Mouse (Mus musculus): ENCODE measurements around the gene Dip2c. TPM values are rescaled to one million over a fixed set of nuclear protein-coding genes. Genes with fewer than 3 reads are reported as not detected.

The Dip2c gene
- polyA plus RNA-seq, 1 experiment from 2014 or later, result 2.6 TPM

GRCm38 (mm10) chr13:9455979-9456378 lies 179.7 kb downstream of the Dip2c start:
- no peaks in the 10 kb centered on the region for H3K36me3 ChIP-seq (ENCODE audit: control insufficient read depth, insufficient read depth, low read length)
- H3K4me2 ChIP-seq (replicated peaks; ENCODE audit: low read depth), result no peak overlapping the region
- 0 out of 2 replicates have a peak, but pooled peaks cover 2% of the 10 kb centered on the region for H3K4me1 ChIP-seq (replicated peaks; ENCODE audit: control insufficient read depth, insufficient read depth)
- H3K27ac ChIP-seq (replicated peaks), result no peak overlapping the region
- 72% methylated on average over 1 of the region's 1 CpGs for WGBS
- ATAC-seq (ENCODE audit: low FRiP score, low TSS enrichment) (no peak), DNase-seq (ENCODE audit: low spot score) (no peak)
- no peak overlapping the region for H3K4me3 ChIP-seq (ENCODE audit: low read depth, low read length)
- no peak for TF ChIP-seq CTCF (IDR thresholded peaks at IDR 0.05; ENCODE audit: low read depth)
- TF ChIP-seq EP300 (optimal IDR thresholded peaks at IDR 0.05), result no peak
- no peak overlapping the region for H3K9ac ChIP-seq (ENCODE audit: low read length)
- no peaks in the 10 kb centered on the region for H3K27me3 ChIP-seq (ENCODE audit: control insufficient read depth, insufficient read depth, low read length)
- no peaks in the 10 kb centered on the region for H3K9me3 ChIP-seq (ENCODE audit: control insufficient read depth, low read length)

- DNase-seq (ENCODE audit: low spot score), result no peak
- H3K27ac ChIP-seq (replicated peaks), result no peak overlapping the region
- H3K4me2 ChIP-seq (replicated peaks; ENCODE audit: low read depth), result no peak overlapping the region
- 88% methylated on average over 8 of the region's 8 CpGs for WGBS
- H3K4me3 ChIP-seq (ENCODE audit: low read depth, low read length), result no peak overlapping the region
- no peak for ATAC-seq (ENCODE audit: low FRiP score, low TSS enrichment)
- H3K27me3 ChIP-seq (ENCODE audit: control insufficient read depth, insufficient read depth, low read length), result no peaks in the 10 kb centered on the region
- H3K36me3 ChIP-seq (ENCODE audit: control insufficient read depth, insufficient read depth, low read length), result no peaks in the 10 kb centered on the region
- no peaks in the 10 kb centered on the region for H3K9me3 ChIP-seq (ENCODE audit: control insufficient read depth, low read length)
- H3K9ac ChIP-seq (ENCODE audit: low read length), result no peak overlapping the region
- no peak for TF ChIP-seq CTCF (IDR thresholded peaks at IDR 0.05; ENCODE audit: low read depth)
- TF ChIP-seq EP300 (optimal IDR thresholded peaks at IDR 0.05), result no peak
- H3K4me1 ChIP-seq (replicated peaks; ENCODE audit: control insufficient read depth, insufficient read depth), result no peaks in the 10 kb centered on the region
These were observed 181.3 kb downstream of the Dip2c start for GRCm38 (mm10) chr13:9457420-9458308.

- no peaks in the 10 kb centered on the region for H3K36me3 ChIP-seq (ENCODE audit: control insufficient read depth, insufficient read depth, low read length)
- H3K9me3 ChIP-seq (ENCODE audit: control insufficient read depth, low read length), result no peaks in the 10 kb centered on the region
- 92% methylated on average over 3 of the region's 3 CpGs for WGBS
- no peak overlapping the region for H3K4me3 ChIP-seq (ENCODE audit: low read depth, low read length)
- no peak overlapping the region for H3K9ac ChIP-seq (ENCODE audit: low read length)
- H3K27me3 ChIP-seq (ENCODE audit: control insufficient read depth, insufficient read depth, low read length), result no peaks in the 10 kb centered on the region
- no peak overlapping the region for H3K4me2 ChIP-seq (replicated peaks; ENCODE audit: low read depth)
- no peak overlapping the region for H3K27ac ChIP-seq (replicated peaks)
- H3K4me1 ChIP-seq (replicated peaks; ENCODE audit: control insufficient read depth, insufficient read depth), result no peaks in the 10 kb centered on the region
- no peak for TF ChIP-seq EP300 (optimal IDR thresholded peaks at IDR 0.05)
- no peak for TF ChIP-seq CTCF (IDR thresholded peaks at IDR 0.05; ENCODE audit: low read depth)
- ATAC-seq (ENCODE audit: low FRiP score, low TSS enrichment) (no peak), DNase-seq (ENCODE audit: low spot score) (no peak)
These were observed 188.1 kb downstream of the Dip2c start for GRCm38 (mm10) chr13:9464457-9464856.

- WGBS, result 54% methylated on average over 1 of the region's 1 CpGs
- Histone ChIP-seq H3K36me3 (ENCODE audit: control insufficient read depth, insufficient read depth, low read length) (no peaks in the 10 kb centered on the region), H3K4me3 (ENCODE audit: low read depth, low read length) (no peak overlapping the region), H3K4me2 (replicated peaks; ENCODE audit: low read depth) (no peak overlapping the region), H3K27ac (replicated peaks) (no peak overlapping the region), H3K4me1 (replicated peaks; ENCODE audit: control insufficient read depth, insufficient read depth) (no peaks in the 10 kb centered on the region), H3K9me3 (ENCODE audit: control insufficient read depth, low read length) (no peaks in the 10 kb centered on the region), H3K9ac (ENCODE audit: low read length) (no peak overlapping the region), H3K27me3 (ENCODE audit: control insufficient read depth, insufficient read depth, low read length) (no peaks in the 10 kb centered on the region)
- TF ChIP-seq CTCF (IDR thresholded peaks at IDR 0.05; ENCODE audit: low read depth) (peak; percentile 84), EP300 (optimal IDR thresholded peaks at IDR 0.05) (no peak)
- no peak; the same call in 1 of the 2 replicates for ATAC-seq (ENCODE audit: low FRiP score, low TSS enrichment)
- DNase-seq (ENCODE audit: low spot score), result peak; percentile 44
These were observed 190.9 kb downstream of the Dip2c start for GRCm38 (mm10) chr13:9467216-9467615.

GRCm38 (mm10) chr13:9473383-9473782 lies 197.1 kb downstream of the Dip2c start:
- no peaks in the 10 kb centered on the region for H3K4me1 ChIP-seq (replicated peaks; ENCODE audit: control insufficient read depth, insufficient read depth)
- ATAC-seq (ENCODE audit: low FRiP score, low TSS enrichment), result no peak
- no peaks in the 10 kb centered on the region for H3K36me3 ChIP-seq (ENCODE audit: control insufficient read depth, insufficient read depth, low read length)
- no peak overlapping the region for H3K4me3 ChIP-seq (ENCODE audit: low read depth, low read length)
- no peak overlapping the region for H3K4me2 ChIP-seq (replicated peaks; ENCODE audit: low read depth)
- H3K27me3 ChIP-seq (ENCODE audit: control insufficient read depth, insufficient read depth, low read length), result no peaks in the 10 kb centered on the region
- TF ChIP-seq EP300 (optimal IDR thresholded peaks at IDR 0.05), result no peak
- no peak for TF ChIP-seq CTCF (IDR thresholded peaks at IDR 0.05; ENCODE audit: low read depth)
- no peak for DNase-seq (ENCODE audit: low spot score)
- no peaks in the 10 kb centered on the region for H3K9me3 ChIP-seq (ENCODE audit: control insufficient read depth, low read length)
- WGBS, result 69% methylated on average over 1 of the region's 1 CpGs
- H3K27ac ChIP-seq (replicated peaks), result no peak overlapping the region
- no peak overlapping the region for H3K9ac ChIP-seq (ENCODE audit: low read length)

GRCm38 (mm10) chr13:9481722-9482121 lies 205.4 kb downstream of the Dip2c start:
- no peaks in the 10 kb centered on the region for H3K36me3 ChIP-seq (ENCODE audit: control insufficient read depth, insufficient read depth, low read length)
- H3K4me2 ChIP-seq (replicated peaks; ENCODE audit: low read depth), result no peak overlapping the region
- WGBS, result 28% methylated on average over 1 of the region's 1 CpGs
- H3K27me3 ChIP-seq (ENCODE audit: control insufficient read depth, insufficient read depth, low read length), result no peaks in the 10 kb centered on the region
- no peak overlapping the region for H3K4me3 ChIP-seq (ENCODE audit: low read depth, low read length)
- DNase-seq (ENCODE audit: low spot score), result no peak
- H3K27ac ChIP-seq (replicated peaks), result no peak overlapping the region
- H3K4me1 ChIP-seq (replicated peaks; ENCODE audit: control insufficient read depth, insufficient read depth), result no peaks in the 10 kb centered on the region
- no peak overlapping the region for H3K9ac ChIP-seq (ENCODE audit: low read length)
- TF ChIP-seq EP300 (optimal IDR thresholded peaks at IDR 0.05), result no peak
- TF ChIP-seq CTCF (IDR thresholded peaks at IDR 0.05; ENCODE audit: low read depth), result no peak
- ATAC-seq (ENCODE audit: low FRiP score, low TSS enrichment), result peak; percentile 54
- H3K9me3 ChIP-seq (ENCODE audit: control insufficient read depth, low read length), result no peaks in the 10 kb centered on the region
